Mouse (Mus musculus): Measurements from ENCODE around the gene Ccser1. TPM values are rescaled to one million over a fixed set of nuclear protein-coding genes. Genes with fewer than 3 reads are reported as not detected.

The Ccser1 gene
- polyA plus RNA-seq, 1 experiment from 2014 or later: 6.9 TPM

- Histone ChIP-seq H3K27ac (replicated peaks) (no peak overlapping the region), H3K36me3 (ENCODE audit: control insufficient read depth, insufficient read depth, low read length) (no peaks in the 10 kb centered on the region), H3K27me3 (ENCODE audit: control insufficient read depth, insufficient read depth, low read length) (no peaks in the 10 kb centered on the region), H3K4me1 (replicated peaks; ENCODE audit: control insufficient read depth, insufficient read depth) (no peaks in the 10 kb centered on the region), H3K4me2 (replicated peaks; ENCODE audit: low read depth) (no peak overlapping the region), H3K4me3 (ENCODE audit: low read depth, low read length) (no peak overlapping the region), H3K9me3 (ENCODE audit: control insufficient read depth, low read length) (no peaks in the 10 kb centered on the region), H3K9ac (ENCODE audit: low read length) (no peak overlapping the region)
- ATAC-seq (ENCODE audit: low FRiP score, low TSS enrichment) (no peak), DNase-seq (ENCODE audit: low spot score) (no peak)
- 51% methylated on average over 2 of the region's 2 CpGs for WGBS
- TF ChIP-seq EP300 (optimal IDR thresholded peaks at IDR 0.05) (no peak), CTCF (IDR thresholded peaks at IDR 0.05; ENCODE audit: low read depth) (no peak)
These were observed 387.4 kb downstream of the Ccser1 start for GRCm38 (mm10) chr6:61567551-61567950.

GRCm38 (mm10) chr6:61567967-61568366 lies 387.8 kb downstream of the Ccser1 start:
- no peaks in the 10 kb centered on the region for H3K36me3 ChIP-seq (ENCODE audit: control insufficient read depth, insufficient read depth, low read length)
- no peak overlapping the region for H3K27ac ChIP-seq (replicated peaks)
- no peaks in the 10 kb centered on the region for H3K4me1 ChIP-seq (replicated peaks; ENCODE audit: control insufficient read depth, insufficient read depth)
- no peak overlapping the region for H3K9ac ChIP-seq (ENCODE audit: low read length)
- ATAC-seq (ENCODE audit: low FRiP score, low TSS enrichment) (no peak), DNase-seq (ENCODE audit: low spot score) (no peak)
- TF ChIP-seq CTCF (IDR thresholded peaks at IDR 0.05; ENCODE audit: low read depth) (no peak), EP300 (optimal IDR thresholded peaks at IDR 0.05) (no peak)
- WGBS: 77% methylated on average over 8 of the region's 8 CpGs
- no peak overlapping the region for H3K4me3 ChIP-seq (ENCODE audit: low read depth, low read length)
- H3K27me3 ChIP-seq (ENCODE audit: control insufficient read depth, insufficient read depth, low read length): no peaks in the 10 kb centered on the region
- H3K4me2 ChIP-seq (replicated peaks; ENCODE audit: low read depth): no peak overlapping the region
- no peaks in the 10 kb centered on the region for H3K9me3 ChIP-seq (ENCODE audit: control insufficient read depth, low read length)

GRCm38 (mm10) chr6:61581696-61582095 lies 401.6 kb downstream of the Ccser1 start:
- no peak for ATAC-seq (ENCODE audit: low FRiP score, low TSS enrichment)
- H3K4me2 ChIP-seq (replicated peaks; ENCODE audit: low read depth): no peak overlapping the region

GRCm38 (mm10) chr6:61588999-61589398 lies 408.9 kb downstream of the Ccser1 start:
- H3K9me3 ChIP-seq (ENCODE audit: control insufficient read depth, low read length): no peaks in the 10 kb centered on the region
- H3K4me1 ChIP-seq (replicated peaks; ENCODE audit: control insufficient read depth, insufficient read depth): no peaks in the 10 kb centered on the region
- no peak overlapping the region for H3K4me3 ChIP-seq (ENCODE audit: low read depth, low read length)
- ATAC-seq (ENCODE audit: low FRiP score, low TSS enrichment) (no peak), DNase-seq (ENCODE audit: low spot score) (no peak)
- no peak overlapping the region for H3K27ac ChIP-seq (replicated peaks)
- no peaks in the 10 kb centered on the region for H3K36me3 ChIP-seq (ENCODE audit: control insufficient read depth, insufficient read depth, low read length)
- WGBS: 72% methylated on average over 2 of the region's 2 CpGs
- H3K4me2 ChIP-seq (replicated peaks; ENCODE audit: low read depth): no peak overlapping the region
- H3K9ac ChIP-seq (ENCODE audit: low read length): no peak overlapping the region
- TF ChIP-seq CTCF (IDR thresholded peaks at IDR 0.05; ENCODE audit: low read depth): no peak
- TF ChIP-seq EP300 (optimal IDR thresholded peaks at IDR 0.05): no peak
- no peaks in the 10 kb centered on the region for H3K27me3 ChIP-seq (ENCODE audit: control insufficient read depth, insufficient read depth, low read length)

More at GRCm38 (mm10) chr6:61581696-61582095, 401.6 kb downstream of the Ccser1 start:
- Histone ChIP-seq H3K27me3 (ENCODE audit: control insufficient read depth, insufficient read depth, low read length) (no peaks in the 10 kb centered on the region), H3K27ac (replicated peaks) (no peak overlapping the region), H3K4me1 (replicated peaks; ENCODE audit: control insufficient read depth, insufficient read depth) (no peaks in the 10 kb centered on the region), H3K9me3 (ENCODE audit: control insufficient read depth, low read length) (no peaks in the 10 kb centered on the region), H3K36me3 (ENCODE audit: control insufficient read depth, insufficient read depth, low read length) (no peaks in the 10 kb centered on the region), H3K4me3 (ENCODE audit: low read depth, low read length) (no peak overlapping the region), H3K9ac (ENCODE audit: low read length) (no peak overlapping the region)
- TF ChIP-seq EP300 (optimal IDR thresholded peaks at IDR 0.05) (no peak), CTCF (IDR thresholded peaks at IDR 0.05; ENCODE audit: low read depth) (no peak)
- DNase-seq (ENCODE audit: low spot score): no peak

- Histone ChIP-seq H3K27me3 (ENCODE audit: control insufficient read depth, insufficient read depth, low read length) (no peaks in the 10 kb centered on the region), H3K4me1 (replicated peaks; ENCODE audit: control insufficient read depth, insufficient read depth) (no peaks in the 10 kb centered on the region), H3K27ac (replicated peaks) (no peak overlapping the region), H3K9ac (ENCODE audit: low read length) (no peak overlapping the region), H3K4me3 (ENCODE audit: low read depth, low read length) (no peak overlapping the region), H3K9me3 (ENCODE audit: control insufficient read depth, low read length) (no peaks in the 10 kb centered on the region), H3K4me2 (replicated peaks; ENCODE audit: low read depth) (no peak overlapping the region), H3K36me3 (ENCODE audit: control insufficient read depth, insufficient read depth, low read length) (no peaks in the 10 kb centered on the region)
- DNase-seq (ENCODE audit: low spot score) (no peak), ATAC-seq (ENCODE audit: low FRiP score, low TSS enrichment) (no peak)
- WGBS: 83% methylated on average over 5 of the region's 5 CpGs
- TF ChIP-seq EP300 (optimal IDR thresholded peaks at IDR 0.05): no peak
- no peak for TF ChIP-seq CTCF (IDR thresholded peaks at IDR 0.05; ENCODE audit: low read depth)
These were observed 421.8 kb downstream of the Ccser1 start for GRCm38 (mm10) chr6:61601911-61602310.

- Histone ChIP-seq H3K9me3 (ENCODE audit: control insufficient read depth, low read length) (no peaks in the 10 kb centered on the region), H3K4me1 (replicated peaks; ENCODE audit: control insufficient read depth, insufficient read depth) (no peaks in the 10 kb centered on the region), H3K27me3 (ENCODE audit: control insufficient read depth, insufficient read depth, low read length) (no peaks in the 10 kb centered on the region), H3K4me3 (ENCODE audit: low read depth, low read length) (no peak overlapping the region), H3K36me3 (ENCODE audit: control insufficient read depth, insufficient read depth, low read length) (no peaks in the 10 kb centered on the region), H3K9ac (ENCODE audit: low read length) (no peak overlapping the region), H3K4me2 (replicated peaks; ENCODE audit: low read depth) (no peak overlapping the region), H3K27ac (replicated peaks) (no peak overlapping the region)
- DNase-seq (ENCODE audit: low spot score) (no peak), ATAC-seq (ENCODE audit: low FRiP score, low TSS enrichment) (no peak)
- TF ChIP-seq CTCF (IDR thresholded peaks at IDR 0.05; ENCODE audit: low read depth) (no peak), EP300 (optimal IDR thresholded peaks at IDR 0.05) (no peak)
- 87% methylated on average over 4 of the region's 4 CpGs for WGBS
These were observed 434.8 kb downstream of the Ccser1 start for GRCm38 (mm10) chr6:61614920-61615319.

Measured in stomach, postnatal 0 days (tissue).